Mouse (Mus musculus) layer of hippocampus, adult 2 months (tissue): ENCODE results near the gene Ccn6. TPM values are rescaled to one million over a fixed set of nuclear protein-coding genes. Genes with fewer than 3 reads are reported as not detected.

Source experiments
- DNase-seq, 2 experiments: peaks; one replicate each; pipeline ENCODE4 v3.0.0; 2022; ENCODE audit warnings: low spot score in 2 of 2
- H3K27ac ChIP-seq: fragments of 200-600 bp; 2 replicates; pipeline ENCODE4 v1.8.1; 2022
- H3K4me3 ChIP-seq: fragments of 200-600 bp; 2 replicates; pipeline ENCODE4 v1.8.1; 2022; ENCODE audit warnings: mild to moderate bottlenecking
- CTCF ChIP-seq: fragments of 200-600 bp; conservative IDR thresholded peaks from 2 replicates; pipeline ENCODE4 v1.8.1; 2022; ENCODE audit warnings: antibody characterized with exemption, mild to moderate bottlenecking, moderate library complexity
- total RNA-seq, 2 experiments: library from RNA; stranded (reverse); gene quantifications; 2 replicates each; pipeline ENCODE4 v1.2.3; 2021

The Ccn6 gene
- total RNA-seq, 2 experiments from 2014 or later = 0.32 to 0.44 TPM

- DNase-seq = peak; percentile 93 to 94
- Histone ChIP-seq H3K4me3 (peak overlapping the region; percentile 71), H3K27ac (peak overlapping the region; percentile 94)
- peak; percentile 86 for TF ChIP-seq CTCF
Observed at GRCm38 (mm10) chr10:39171603-39172539, 8.3 kb upstream of the Ccn6 start.

GRCm38 (mm10) chr10:39171134-39171533 is 7.5 kb upstream of the Ccn6 start:
- TF ChIP-seq CTCF = peak; percentile 94
- peak; percentile 93 to 94 for DNase-seq
- H3K4me3 ChIP-seq = peak overlapping the region; percentile 71
- H3K27ac ChIP-seq = peak overlapping the region; percentile 94

GRCm38 (mm10) chr10:39170706-39171105 is 7.1 kb upstream of the Ccn6 start:
- DNase-seq = no peak
- no peak for TF ChIP-seq CTCF
- H3K27ac ChIP-seq = peak overlapping the region; percentile 94
- H3K4me3 ChIP-seq = no peak overlapping the region

- H3K27ac ChIP-seq = no peak overlapping the region
Observed at GRCm38 (mm10) chr10:39170181-39170580, 6.6 kb upstream of the Ccn6 start.

GRCm38 (mm10) chr10:39169642-39170041 is 6.0 kb upstream of the Ccn6 start:
- no peak overlapping the region; the same call in 1 of the 2 replicates for H3K4me3 ChIP-seq
- no peak for TF ChIP-seq CTCF
- peak in 1 of 2 experiments; percentile 15 for DNase-seq
- no peak overlapping the region for H3K27ac ChIP-seq

More at GRCm38 (mm10) chr10:39170181-39170580, 6.6 kb upstream of the Ccn6 start:
- H3K4me3 ChIP-seq = no peak overlapping the region; the same call in 1 of the 2 replicates
- TF ChIP-seq CTCF = peak; percentile 97
- peak; percentile 78 to 86 for DNase-seq

- no peak for DNase-seq
- H3K27ac ChIP-seq = no peak overlapping the region
- no peak overlapping the region for H3K4me3 ChIP-seq
- TF ChIP-seq CTCF = no peak
Observed at GRCm38 (mm10) chr10:39167611-39168010, 4.0 kb upstream of the Ccn6 start.

- peak; percentile 23 to 67 for DNase-seq
- H3K4me3 ChIP-seq = peak overlapping the region; percentile 61
- no peak for TF ChIP-seq CTCF
- peak overlapping the region; percentile 92 for H3K27ac ChIP-seq
Observed at GRCm38 (mm10) chr10:39165632-39166115, 2.1 kb upstream of the Ccn6 start.

GRCm38 (mm10) chr10:39162666-39163484 is 719 bp downstream of the Ccn6 start:
- TF ChIP-seq CTCF = no peak
- DNase-seq = no peak
- H3K27ac ChIP-seq = no peak overlapping the region
- no peak overlapping the region for H3K4me3 ChIP-seq

- TF ChIP-seq CTCF = no peak
- H3K27ac ChIP-seq = no peak overlapping the region
- H3K4me3 ChIP-seq = no peak overlapping the region
- no peak for DNase-seq
Observed at GRCm38 (mm10) chr10:39161406-39161805, 2.2 kb downstream of the Ccn6 start.

GRCm38 (mm10) chr10:39158306-39158705 is 5.3 kb downstream of the Ccn6 start:
- no peak overlapping the region for H3K4me3 ChIP-seq
- no peak overlapping the region for H3K27ac ChIP-seq
- peak; percentile 15; the same call in 1 of the 2 replicates for TF ChIP-seq CTCF
- DNase-seq = no peak

GRCm38 (mm10) chr10:39157321-39157720 is 6.3 kb downstream of the Ccn6 start:
- H3K27ac ChIP-seq = no peak overlapping the region
- TF ChIP-seq CTCF = no peak
- H3K4me3 ChIP-seq = no peak overlapping the region
- DNase-seq = no peak

- TF ChIP-seq CTCF = no peak
- DNase-seq = no peak
- Histone ChIP-seq H3K4me3 (no peak overlapping the region), H3K27ac (no peak overlapping the region)
Observed at GRCm38 (mm10) chr10:39156719-39157118, 6.9 kb downstream of the Ccn6 start.

GRCm38 (mm10) chr10:39142216-39142615 is 21.4 kb downstream of the Ccn6 start:
- Histone ChIP-seq H3K4me3 (no peak overlapping the region), H3K27ac (no peak overlapping the region)
- TF ChIP-seq CTCF = no peak
- no peak for DNase-seq
